Comparison of ENCODE assay signal across 9 mouse cellular contexts in the genomic region with DNA sequence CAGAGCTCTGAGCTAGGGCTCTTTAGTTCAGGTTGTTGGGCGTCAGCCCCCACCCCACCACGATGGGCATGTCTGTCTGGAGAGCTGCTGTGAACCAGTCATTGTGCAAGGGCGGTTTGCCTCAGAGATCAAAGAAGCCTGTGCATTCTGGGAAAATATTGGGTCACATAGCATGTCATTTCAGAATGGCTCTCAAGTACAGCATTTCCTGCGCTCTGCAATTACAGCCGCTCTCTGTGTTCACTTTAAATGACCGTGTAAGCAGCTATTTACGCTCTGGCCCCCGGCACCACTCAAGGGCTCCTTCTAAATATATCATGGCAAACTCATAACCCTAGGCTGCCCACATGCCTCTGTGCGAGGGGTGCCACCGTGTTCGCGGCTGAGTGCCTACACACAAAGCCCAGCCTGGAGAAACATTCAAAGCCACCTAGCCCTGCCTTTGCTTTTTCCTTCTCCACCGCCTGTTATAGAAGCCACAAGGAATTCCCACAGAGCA.
DNase-seq lines count a peak whose midpoint lies in the region; ATAC-seq and TF ChIP-seq lines count a peak whose summit lies in the region.
"Had no signal": no experiment of that assay in that cellular context is flagged by ENCODE, and none has a peak within 500 bp of the region (broad histone marks: within the 10 kb centered on the region; RNA-seq: fewer than 3 reads in every experiment).

No protein-coding gene starts in this region.

- H3K4me2 ChIP-seq in heart, embryonic 11.5 days = no peak overlapping the region
- H3K4me2 ChIP-seq in embryonic facial prominence, embryonic 11.5 days (ENCODE audit: low read depth, low read length) = no peak overlapping the region
- H3K4me2 ChIP-seq in heart, embryonic 16.5 days (ENCODE audit: low read depth, low read length) = peak overlapping the region; percentile 19; the same call in 1 of the 2 replicates
- no peak overlapping the region; the same call in 1 of the 2 replicates for H3K4me2 ChIP-seq in midbrain, embryonic 14.5 days (ENCODE audit: low read length)
- H3K4me2 ChIP-seq in intestine, postnatal 0 days (replicated peaks; ENCODE audit: low read depth) = no peak overlapping the region
- no peak overlapping the region for H3K4me2 ChIP-seq in liver, embryonic 11.5 days

- H3K9ac ChIP-seq in heart, embryonic 11.5 days (ENCODE audit: low read depth, low read length) = no peak overlapping the region
- no peak overlapping the region for H3K9ac ChIP-seq in embryonic facial prominence, embryonic 11.5 days (replicated peaks; ENCODE audit: low read length)
- H3K9ac ChIP-seq in heart, embryonic 16.5 days (ENCODE audit: low read length) = no peak overlapping the region
- H3K9ac ChIP-seq in midbrain, embryonic 14.5 days (replicated peaks; ENCODE audit: low read length) = no peak overlapping the region
- H3K9ac ChIP-seq in intestine, postnatal 0 days (ENCODE audit: low read depth, low read length) = no peak overlapping the region
- H3K9ac ChIP-seq in liver, embryonic 11.5 days (ENCODE audit: low read depth, low read length) = no peak overlapping the region

- ATAC-seq in heart, embryonic 11.5 days (replicated peaks; ENCODE audit: insufficient number of reproducible peaks, low FRiP score, low TSS enrichment) = no peak
- ATAC-seq in embryonic facial prominence, embryonic 11.5 days (replicated peaks; ENCODE audit: insufficient number of reproducible peaks, low FRiP score, low TSS enrichment, low read depth) = peak; percentile 73
- peak; percentile 87 for ATAC-seq in heart, embryonic 16.5 days (replicated peaks; ENCODE audit: extremely low read depth, insufficient read depth, low FRiP score)
- ATAC-seq in midbrain, embryonic 14.5 days (ENCODE audit: low FRiP score, low TSS enrichment) = no peak
- ATAC-seq in intestine, postnatal 0 days = no peak
- no peak for ATAC-seq in liver, embryonic 11.5 days (replicated peaks; ENCODE audit: low FRiP score)

- 73% methylated on average over 13 of the region's 13 CpGs for WGBS in heart, embryonic 11.5 days (ENCODE audit: insufficient replicate concordance)
- 38% methylated on average over 13 of the region's 13 CpGs for WGBS in embryonic facial prominence, embryonic 11.5 days
- 49% methylated on average over 13 of the region's 13 CpGs for WGBS in heart, embryonic 16.5 days
- 25% methylated on average over 13 of the region's 13 CpGs for WGBS in midbrain, embryonic 14.5 days
- 89% methylated on average over 13 of the region's 13 CpGs for whole genome bisulfite sequencing in intestine, postnatal 0 days
- 92% methylated on average over 13 of the region's 13 CpGs for WGBS in liver, embryonic 11.5 days

- DNase-seq in heart, adult 8-10 months (ENCODE audit: low spot score) = peak; percentile 22
- peak; percentile 61 for DNase-seq in embryonic facial prominence, embryonic 11.5 days (ENCODE audit: low spot score)
- peak; percentile 44 for DNase-seq in midbrain, embryonic 14.5 days
- no peak for DNase-seq in liver, embryonic 11.5 days (ENCODE audit: low spot score)
- DNase-seq in layer of hippocampus, postnatal 10 days (ENCODE audit: low spot score in 2 of 2) = no peak
- DNase-seq: cerebellum, adult 11-12 months had no signal

- H3K4me3 ChIP-seq in heart, embryonic 11.5 days (ENCODE audit: low read depth, low read length) = no peak overlapping the region
- H3K4me3 ChIP-seq in embryonic facial prominence, embryonic 11.5 days (ENCODE audit: low read depth, low read length) = no peak overlapping the region
- no peak overlapping the region for H3K4me3 ChIP-seq in heart, embryonic 16.5 days (ENCODE audit: low read length)
- no peak overlapping the region for H3K4me3 ChIP-seq in midbrain, embryonic 14.5 days (replicated peaks; ENCODE audit: low read depth, low read length)
- no peak overlapping the region for H3K4me3 ChIP-seq in intestine, postnatal 0 days (ENCODE audit: low read depth, low read length)
- H3K4me3 ChIP-seq in liver, embryonic 11.5 days (ENCODE audit: low read depth, low read length) = no peak overlapping the region

- H3K4me1 ChIP-seq in heart, embryonic 11.5 days (ENCODE audit: control insufficient read depth, insufficient read depth, low read length) = no peaks in the 10 kb centered on the region
- H3K4me1 ChIP-seq in embryonic facial prominence, embryonic 11.5 days (ENCODE audit: control insufficient read depth, insufficient read depth, low read length) = no peaks in the 10 kb centered on the region
- H3K4me1 ChIP-seq in heart, embryonic 16.5 days (ENCODE audit: control insufficient read depth, insufficient read depth, low read length) = peaks cover 6% of the 10 kb centered on the region
- H3K4me1 ChIP-seq in midbrain, embryonic 14.5 days (ENCODE audit: control insufficient read depth, insufficient read depth, low read length) = 0 out of 2 replicates have a peak, but pooled peaks cover 3% of the 10 kb centered on the region
- H3K4me1 ChIP-seq in intestine, postnatal 0 days (replicated peaks; ENCODE audit: control insufficient read depth, insufficient read depth, low read length) = no peaks in the 10 kb centered on the region
- H3K4me1 ChIP-seq in liver, embryonic 11.5 days (replicated peaks; ENCODE audit: control insufficient read depth, insufficient read depth, low read length) = no peaks in the 10 kb centered on the region

- no peak for TF ChIP-seq CTCF in intestine, postnatal 0 days (IDR thresholded peaks at IDR 0.05; ENCODE audit: low read depth)

- peaks cover 18% of the 10 kb centered on the region for H3K27me3 ChIP-seq in heart, embryonic 11.5 days (ENCODE audit: control insufficient read depth, insufficient read depth, low read length)
- H3K27me3 ChIP-seq in embryonic facial prominence, embryonic 11.5 days (ENCODE audit: control insufficient read depth, insufficient read depth, low read length) = no peaks in the 10 kb centered on the region
- H3K27me3 ChIP-seq in heart, embryonic 16.5 days (ENCODE audit: control insufficient read depth, insufficient read depth, low read length) = peaks cover 5% of the 10 kb centered on the region; the same call in 1 of the 2 replicates
- H3K27me3 ChIP-seq in midbrain, embryonic 14.5 days (ENCODE audit: control insufficient read depth, insufficient read depth, low read length) = no peaks in the 10 kb centered on the region
- H3K27me3 ChIP-seq in intestine, postnatal 0 days (replicated peaks; ENCODE audit: control insufficient read depth, insufficient read depth, low read length) = no peaks in the 10 kb centered on the region
- no peaks in the 10 kb centered on the region for H3K27me3 ChIP-seq in liver, embryonic 11.5 days (replicated peaks; ENCODE audit: control insufficient read depth, insufficient read depth, low read length)

- no peaks in the 10 kb centered on the region for H3K9me3 ChIP-seq in heart, embryonic 11.5 days (replicated peaks; ENCODE audit: control insufficient read depth, low read length)
- H3K9me3 ChIP-seq in embryonic facial prominence, embryonic 11.5 days (replicated peaks; ENCODE audit: control insufficient read depth, low read length) = no peaks in the 10 kb centered on the region
- no peaks in the 10 kb centered on the region for H3K9me3 ChIP-seq in heart, embryonic 16.5 days (replicated peaks; ENCODE audit: control insufficient read depth, low read length)
- no peaks in the 10 kb centered on the region for H3K9me3 ChIP-seq in midbrain, embryonic 14.5 days (ENCODE audit: control insufficient read depth, low read length)
- H3K9me3 ChIP-seq in intestine, postnatal 0 days (ENCODE audit: control insufficient read depth) = no peaks in the 10 kb centered on the region
- no peaks in the 10 kb centered on the region for H3K9me3 ChIP-seq in liver, embryonic 11.5 days (ENCODE audit: control insufficient read depth, low read length)

- no peak overlapping the region for H3K27ac ChIP-seq in heart, embryonic 11.5 days (ENCODE audit: low read depth, low read length)
- H3K27ac ChIP-seq in embryonic facial prominence, embryonic 11.5 days (replicated peaks; ENCODE audit: low read depth, low read length) = 0 out of 2 replicates have a peak overlapping the region, but pooled peaks have one; percentile 35
- peak overlapping the region; percentile 64 for H3K27ac ChIP-seq in heart, embryonic 16.5 days (ENCODE audit: low read length)
- peak overlapping the region; percentile 32; the same call in 1 of the 2 replicates for H3K27ac ChIP-seq in midbrain, embryonic 14.5 days (replicated peaks; ENCODE audit: low read depth, low read length)
- H3K27ac ChIP-seq in intestine, postnatal 0 days (ENCODE audit: low read depth, low read length) = no peak overlapping the region
- no peak overlapping the region for H3K27ac ChIP-seq in liver, embryonic 11.5 days (ENCODE audit: low read depth, low read length)

- no peaks in the 10 kb centered on the region for H3K36me3 ChIP-seq in heart, embryonic 11.5 days (ENCODE audit: control insufficient read depth, insufficient read depth, low read length)
- H3K36me3 ChIP-seq in embryonic facial prominence, embryonic 11.5 days (replicated peaks; ENCODE audit: control insufficient read depth, insufficient read depth, low read depth, low read length) = no peaks in the 10 kb centered on the region
- H3K36me3 ChIP-seq in heart, embryonic 16.5 days (ENCODE audit: control insufficient read depth, insufficient read depth) = no peaks in the 10 kb centered on the region
- H3K36me3 ChIP-seq in midbrain, embryonic 14.5 days (ENCODE audit: control insufficient read depth, insufficient read depth, low read length) = no peaks in the 10 kb centered on the region
- H3K36me3 ChIP-seq in intestine, postnatal 0 days (ENCODE audit: control insufficient read depth, insufficient read depth) = no peaks in the 10 kb centered on the region
- no peaks in the 10 kb centered on the region for H3K36me3 ChIP-seq in liver, embryonic 11.5 days (ENCODE audit: control insufficient read depth, insufficient read depth, low read length)

Comparison
In these comparisons a context has a peak if more than half of its experiments do, and no peak if none do; other contexts are left out.
1. ATAC-seq: peak in embryonic facial prominence, embryonic 11.5 days (single experiment) and heart, embryonic 16.5 days (single experiment); none in heart, embryonic 11.5 days (single experiment), midbrain, embryonic 14.5 days (single experiment), intestine, postnatal 0 days (single experiment) and liver, embryonic 11.5 days (single experiment).
2. H3K27ac ChIP-seq: peak in embryonic facial prominence, embryonic 11.5 days (single experiment), heart, embryonic 16.5 days (single experiment) and midbrain, embryonic 14.5 days (single experiment); none in heart, embryonic 11.5 days (single experiment), intestine, postnatal 0 days (single experiment) and liver, embryonic 11.5 days (single experiment).
3. DNase-seq: peak in heart, adult 8-10 months (single experiment), embryonic facial prominence, embryonic 11.5 days (single experiment) and midbrain, embryonic 14.5 days (single experiment); none in liver, embryonic 11.5 days (single experiment) and layer of hippocampus, postnatal 10 days (0 of 2).